ENCODE assay signal across 8 mouse cellular contexts in the genomic region with DNA sequence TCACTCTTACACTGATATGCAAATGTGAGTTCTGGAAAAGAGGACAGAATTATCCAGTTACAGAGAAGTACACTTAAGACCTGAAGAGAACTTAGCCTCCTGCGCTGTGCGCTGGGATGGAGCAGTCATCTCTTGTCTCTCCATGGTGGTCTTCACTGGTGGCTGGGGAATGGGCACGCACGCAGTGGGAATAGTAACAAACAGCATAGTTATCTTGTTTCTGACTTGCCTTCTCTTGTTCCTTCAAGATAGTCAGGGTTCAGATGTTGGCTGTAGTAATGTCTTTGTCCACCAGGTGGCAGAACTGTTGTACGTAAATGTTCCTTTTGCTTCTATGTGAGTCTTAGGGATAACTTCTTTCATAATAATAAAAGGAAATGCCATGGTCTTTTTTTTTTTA. TPM values are rescaled to one million over a fixed set of nuclear protein-coding genes. Genes with fewer than 3 reads are reported as not detected.
DNase-seq lines count a peak whose midpoint lies in the region; ATAC-seq and TF ChIP-seq lines count a peak whose summit lies in the region.

No protein-coding gene starts in this region.

- no peaks in the 10 kb centered on the region for H3K27me3 ChIP-seq in forebrain, embryonic 12.5 days
- H3K27me3 ChIP-seq in hindbrain, postnatal 0 days (ENCODE audit: insufficient read depth, low read length), result no peaks in the 10 kb centered on the region
- no peaks in the 10 kb centered on the region for H3K27me3 ChIP-seq in midbrain, embryonic 14.5 days (ENCODE audit: control insufficient read depth, insufficient read depth, low read length)
- no peaks in the 10 kb centered on the region for H3K27me3 ChIP-seq in stomach, embryonic 15.5 days (replicated peaks)

- H3K4me3 ChIP-seq in forebrain, embryonic 12.5 days (replicated peaks), result no peak overlapping the region
- no peak overlapping the region for H3K4me3 ChIP-seq in hindbrain, postnatal 0 days (ENCODE audit: low read length)
- no peak overlapping the region for H3K4me3 ChIP-seq in midbrain, embryonic 14.5 days (replicated peaks; ENCODE audit: low read depth, low read length)
- H3K4me3 ChIP-seq in stomach, embryonic 15.5 days (replicated peaks), result no peak overlapping the region

- no peak overlapping the region for H3K9ac ChIP-seq in forebrain, embryonic 12.5 days
- H3K9ac ChIP-seq in hindbrain, postnatal 0 days (replicated peaks; ENCODE audit: low read length), result no peak overlapping the region
- no peak overlapping the region for H3K9ac ChIP-seq in midbrain, embryonic 14.5 days (replicated peaks; ENCODE audit: low read length)
- H3K9ac ChIP-seq in stomach, embryonic 15.5 days, result no peak overlapping the region

- peaks cover 16% of the 10 kb centered on the region for H3K36me3 ChIP-seq in forebrain, embryonic 12.5 days (replicated peaks)
- no peaks in the 10 kb centered on the region; the same call in 1 of the 2 replicates for H3K36me3 ChIP-seq in hindbrain, postnatal 0 days (ENCODE audit: insufficient read depth, low read length)
- peaks cover 8% of the 10 kb centered on the region; the same call in 1 of the 2 replicates for H3K36me3 ChIP-seq in midbrain, embryonic 14.5 days (ENCODE audit: control insufficient read depth, insufficient read depth, low read length)
- H3K36me3 ChIP-seq in stomach, embryonic 15.5 days, result no peaks in the 10 kb centered on the region

- peak; percentile 86 for TF ChIP-seq CTCF in hindbrain, postnatal 0 days (IDR thresholded peaks at IDR 0.05; ENCODE audit: low read depth)

- WGBS in forebrain, embryonic 12.5 days, result 22% methylated on average over 5 of the region's 5 CpGs
- WGBS in hindbrain, postnatal 0 days, result 30% methylated on average over 5 of the region's 5 CpGs
- WGBS in midbrain, embryonic 14.5 days, result 24% methylated on average over 5 of the region's 5 CpGs
- WGBS in stomach, embryonic 15.5 days, result 27% methylated on average over 5 of the region's 5 CpGs

- no peak overlapping the region for H3K4me2 ChIP-seq in forebrain, embryonic 12.5 days
- no peak overlapping the region for H3K4me2 ChIP-seq in hindbrain, postnatal 0 days (ENCODE audit: low read depth, low read length)
- no peak overlapping the region for H3K4me2 ChIP-seq in midbrain, embryonic 14.5 days (ENCODE audit: low read length)
- no peak overlapping the region for H3K4me2 ChIP-seq in stomach, embryonic 15.5 days

- peak; percentile 46 for DNase-seq in ovary, postnatal 10 days (ENCODE audit: low spot score)
- DNase-seq in ovary, postnatal 36 days (ENCODE audit: low spot score), result no peak
- peak; percentile 88 for DNase-seq in c-Kit-positive CD71-positive TER-119-positive erythroid progenitor cells, embryonic 14.5 days (ENCODE audit: low spot score)
- DNase-seq in hindbrain, postnatal 0 days (ENCODE audit: low spot score), result peak; percentile 91
- peak; percentile 88 to 93 for DNase-seq in left cerebral cortex, postnatal 14 days (ENCODE audit: low spot score in 2 of 2)
- DNase-seq in midbrain, embryonic 14.5 days, result peak; percentile 92

- peaks cover 22% of the 10 kb centered on the region for H3K4me1 ChIP-seq in forebrain, embryonic 12.5 days
- peaks cover 5% of the 10 kb centered on the region; the same call in 1 of the 2 replicates for H3K4me1 ChIP-seq in hindbrain, postnatal 0 days (ENCODE audit: insufficient read depth, low read length)
- peaks cover 12% of the 10 kb centered on the region; the same call in 1 of the 2 replicates for H3K4me1 ChIP-seq in midbrain, embryonic 14.5 days (ENCODE audit: control insufficient read depth, insufficient read depth, low read length)
- H3K4me1 ChIP-seq in stomach, embryonic 15.5 days, result 0 out of 2 replicates have a peak, but pooled peaks cover 4% of the 10 kb centered on the region

- intact Hi-C loops in left cerebral cortex, postnatal 14 days (cut with DNase I), result loop anchor here (2.0 to 10.0 kb wide), 2 partner anchors 81 to 187 kb away; partner anchors contain the start of gene Amn

- H3K27ac ChIP-seq in forebrain, embryonic 12.5 days, result no peak overlapping the region; the same call in 1 of the 2 replicates
- no peak overlapping the region for H3K27ac ChIP-seq in hindbrain, postnatal 0 days
- H3K27ac ChIP-seq in midbrain, embryonic 14.5 days (replicated peaks; ENCODE audit: low read depth, low read length), result no peak overlapping the region
- no peak overlapping the region for H3K27ac ChIP-seq in stomach, embryonic 15.5 days

- H3K9me3 ChIP-seq in forebrain, embryonic 12.5 days, result no peaks in the 10 kb centered on the region
- H3K9me3 ChIP-seq in hindbrain, postnatal 0 days (ENCODE audit: low read length), result no peaks in the 10 kb centered on the region
- H3K9me3 ChIP-seq in midbrain, embryonic 14.5 days (ENCODE audit: control insufficient read depth, low read length), result no peaks in the 10 kb centered on the region
- no peaks in the 10 kb centered on the region for H3K9me3 ChIP-seq in stomach, embryonic 15.5 days

- ATAC-seq in forebrain, embryonic 12.5 days (ENCODE audit: low FRiP score), result 0 out of 2 replicates have a peak, but pooled peaks have one; percentile 53
- ATAC-seq in hindbrain, postnatal 0 days, result no peak
- ATAC-seq in midbrain, embryonic 14.5 days (ENCODE audit: low FRiP score, low TSS enrichment), result no peak
- ATAC-seq in stomach, embryonic 15.5 days (ENCODE audit: insufficient read depth, low FRiP score, low read depth), result 0 out of 2 replicates have a peak, but pooled peaks have one; percentile 27

RNA-seq across cellular contexts. Expression of gene Rcor1, which starts 49.0 kb away (rescaled TPM):
- polyA plus RNA-seq in forebrain, embryonic 12.5 days (2016; fragmentation: Nextera tagmentation; extraction: Ambion mirVana), result 10.1 and 10.7 TPM in 2 replicates
- 11.1 and 13.1 TPM in 2 replicates for total RNA-seq in hindbrain, postnatal 0 days (2014; rRNA removed)
- polyA plus RNA-seq in hindbrain, postnatal 0 days (2015; fragmentation: Nextera tagmentation; extraction: Ambion mirVana), result 3.0 and 3.1 TPM in 2 replicates
- total RNA-seq in left cerebral cortex, postnatal 14 days (2021), result 10 to 100 TPM; 17.9 to 18.8 TPM
- polyA plus RNA-seq in midbrain, embryonic 14.5 days (2014; fragmentation: Nextera tagmentation; extraction: Ambion mirVana), result 6.6 and 7.6 TPM in 2 replicates
- 11.6 and 12.3 TPM in 2 replicates for polyA plus RNA-seq in stomach, embryonic 15.5 days (2015; fragmentation: Nextera tagmentation; extraction: Ambion mirVana)

Comparison
In these comparisons a context has a peak if more than half of its experiments do, and no peak if none do; other contexts are left out.
1. ATAC-seq: peak in forebrain, embryonic 12.5 days (single experiment) and stomach, embryonic 15.5 days (single experiment); none in hindbrain, postnatal 0 days (single experiment) and midbrain, embryonic 14.5 days (single experiment).